Mouse (Mus musculus): ENCODE measurements around the gene Zfp658.

GRCm38 (mm10) chr7:43622927-43623326, 60.9 kb downstream of the Zfp658 start:
- TF ChIP-seq MAX (IDR thresholded peaks at IDR 0.05) = no peak
- no peak for TF ChIP-seq CTCF (IDR thresholded peaks at IDR 0.05; ENCODE audit: control insufficient read depth, insufficient read depth, insufficient read length)
- no peak for TF ChIP-seq MYOD1 (IDR thresholded peaks at IDR 0.05; ENCODE audit: control insufficient read depth, insufficient read length, low read depth)
